Mouse (Mus musculus) A20 (cell line): ENCODE measurements around the gene Aoah.

ENCODE experiments used
- DNase-seq: peaks from one replicate; pipeline ENCODE4 v3.0.0-alpha.2; 2011; ENCODE audit warnings: low read depth, low spot score

Aoah gene

DNA sequence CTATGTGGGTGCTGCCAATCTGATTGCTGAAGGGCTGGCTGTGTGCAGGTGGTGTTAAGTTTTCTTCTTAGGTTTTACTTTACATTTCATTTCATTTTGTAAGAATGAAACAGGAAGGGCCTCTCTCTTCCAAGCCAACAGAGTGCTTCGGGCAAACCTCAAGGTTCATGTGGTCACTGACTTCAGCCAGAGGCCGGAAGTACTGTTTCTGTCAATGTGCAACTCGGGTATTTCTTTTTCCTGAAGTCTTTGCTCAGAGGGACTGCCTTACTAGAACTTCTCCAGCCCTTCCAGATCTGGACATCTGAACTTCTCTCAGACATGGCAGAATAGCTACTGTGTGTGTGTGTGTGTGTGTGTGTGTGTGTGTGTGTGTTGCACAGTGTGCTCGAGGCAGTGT, at the start of gene Aoah:
Gene Aoah (plus strand): TSS at position 213 of the 400 bp plus-strand sequence.
- peak; percentile 36 for DNase-seq

DNA sequence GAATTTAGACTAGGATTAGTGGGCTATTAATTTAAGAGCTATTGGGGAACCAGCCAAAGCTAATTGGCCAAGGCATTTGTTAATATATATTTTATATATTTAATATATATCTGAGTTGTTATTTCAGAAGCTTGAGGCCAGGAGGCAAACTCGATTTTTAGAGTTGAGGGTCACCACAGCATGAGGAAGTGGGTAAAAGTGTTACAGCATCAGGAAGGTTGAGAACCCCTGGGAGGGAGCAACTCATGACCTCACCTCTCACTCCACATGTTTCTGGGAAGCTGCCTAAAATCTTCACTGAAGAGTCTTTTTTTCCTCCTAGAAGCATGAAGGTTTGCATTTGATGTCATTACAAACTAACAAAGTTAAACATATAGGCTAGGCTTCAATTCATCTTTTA, 39.1 kb upstream of the Aoah start:
- DNase-seq = no peak

DNA sequence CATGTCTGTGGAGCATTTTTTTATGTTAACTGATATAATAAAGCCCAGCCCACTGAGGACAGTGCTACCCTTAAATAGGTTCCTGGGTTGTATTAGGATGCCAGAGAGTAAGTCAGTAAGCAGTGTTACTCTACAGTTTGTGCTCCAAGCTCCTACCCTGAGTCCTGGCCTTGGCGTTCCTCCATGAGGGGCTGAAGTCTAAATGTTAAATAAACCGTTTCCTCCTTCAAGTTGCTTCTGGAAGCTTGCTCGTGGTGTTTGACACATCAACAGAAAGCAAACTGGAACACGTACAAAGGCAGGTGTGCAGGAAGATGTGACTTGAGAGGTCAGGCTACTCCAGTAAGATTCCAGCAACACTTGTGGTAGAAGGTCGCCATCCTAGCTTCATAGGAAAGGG, 10.3 kb upstream of the Aoah start:
- DNase-seq = no peak

DNA sequence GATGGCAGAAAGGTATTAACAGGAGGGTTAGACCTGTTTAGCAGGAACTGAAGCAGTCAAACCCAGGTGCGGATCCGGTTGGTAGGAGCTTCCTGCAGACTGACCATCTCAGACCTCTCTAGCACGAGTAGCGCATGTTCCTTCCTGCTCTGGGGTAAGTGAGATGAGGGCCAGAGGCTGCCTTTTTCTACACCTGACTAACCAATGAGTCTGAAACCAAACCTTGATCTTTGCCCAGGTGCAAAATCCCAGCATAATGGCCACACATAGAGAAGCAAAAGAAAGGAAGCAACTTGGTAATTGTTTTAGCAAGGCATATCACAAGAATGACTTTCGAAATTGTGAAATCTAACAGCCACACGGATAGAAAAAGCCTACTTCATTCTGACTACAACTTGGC, 9.9 kb upstream of the Aoah start:
- no peak for DNase-seq

DNA sequence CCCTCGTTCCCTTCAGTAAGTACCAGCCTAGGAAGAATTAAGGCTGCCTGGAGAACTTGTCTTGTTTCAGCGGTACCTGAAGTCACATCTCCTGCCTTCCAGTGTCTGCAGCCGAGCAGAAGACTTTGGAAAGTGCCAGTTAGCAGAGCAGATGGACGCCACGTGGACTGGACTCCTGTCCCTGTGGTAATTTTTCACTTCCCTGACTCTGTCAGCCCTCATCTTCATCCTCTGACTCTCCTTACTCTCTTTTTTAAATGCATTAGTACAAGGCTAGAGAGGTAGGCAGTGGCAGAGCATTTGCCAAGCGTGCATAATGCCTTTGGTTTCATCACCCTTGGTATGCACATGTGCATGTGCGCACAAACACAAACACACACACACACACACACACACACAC, 8.0 kb upstream of the Aoah start:
- no peak for DNase-seq

DNA sequence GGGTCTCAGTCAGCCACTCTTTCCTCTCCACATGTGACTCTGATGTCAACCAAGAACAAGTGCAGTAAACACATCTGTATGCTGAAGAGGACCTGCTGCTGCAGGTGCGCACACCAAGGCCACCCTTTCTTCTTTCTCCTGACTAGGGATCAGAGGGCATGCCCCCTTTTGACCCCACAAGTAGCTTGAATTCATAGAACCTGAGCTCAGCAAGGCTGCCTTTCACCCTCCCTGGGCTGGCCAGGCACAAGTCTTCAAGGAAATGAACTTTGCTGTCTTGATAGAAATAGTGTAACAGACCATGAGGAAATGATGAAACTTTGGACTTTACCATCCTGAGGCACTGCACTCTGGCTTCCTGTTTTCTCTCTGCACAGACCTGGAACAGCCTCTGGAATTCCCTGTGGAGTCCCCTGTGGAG, 7.1 kb upstream of the Aoah start:
- DNase-seq = no peak

DNA sequence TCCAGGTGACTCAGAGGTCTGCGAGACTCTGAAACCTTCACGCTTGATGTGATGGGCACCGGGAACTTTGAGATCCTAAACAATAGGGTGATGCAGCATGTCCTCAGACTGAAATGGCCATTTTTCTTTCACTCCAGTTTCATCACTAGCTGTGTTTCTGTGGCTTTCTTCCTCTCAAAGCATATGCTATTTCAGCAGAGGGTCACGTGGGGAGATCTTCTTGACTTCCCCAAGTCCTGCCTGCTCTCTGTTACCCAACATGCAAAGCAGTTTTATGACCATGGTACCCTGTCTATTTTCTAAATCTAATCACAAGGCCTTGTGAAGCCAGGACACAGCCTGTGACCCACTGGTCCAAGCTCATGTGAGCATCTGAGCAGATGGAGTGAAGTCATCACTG, 6.0 kb upstream of the Aoah start:
- DNase-seq = no peak

DNA sequence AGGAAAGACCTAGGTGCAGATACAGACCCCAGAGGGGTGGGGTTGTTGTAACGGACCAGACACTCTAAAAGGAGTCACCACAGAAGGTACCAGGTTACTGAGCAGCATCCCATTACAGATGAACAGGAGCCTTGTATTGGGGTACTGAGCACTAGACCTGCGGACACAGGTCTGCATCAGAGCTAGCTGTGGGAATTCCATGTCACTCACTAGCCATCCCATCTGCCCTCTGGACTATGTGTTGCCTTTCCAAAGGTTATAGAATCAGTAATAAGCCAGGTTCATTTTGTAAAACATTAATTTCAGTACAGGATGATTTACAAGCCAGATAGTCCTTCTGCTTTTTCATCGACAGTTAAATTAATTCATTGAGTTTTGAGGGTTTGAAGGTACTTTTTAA, 2.7 kb downstream of the Aoah start:
- no peak for DNase-seq

DNA sequence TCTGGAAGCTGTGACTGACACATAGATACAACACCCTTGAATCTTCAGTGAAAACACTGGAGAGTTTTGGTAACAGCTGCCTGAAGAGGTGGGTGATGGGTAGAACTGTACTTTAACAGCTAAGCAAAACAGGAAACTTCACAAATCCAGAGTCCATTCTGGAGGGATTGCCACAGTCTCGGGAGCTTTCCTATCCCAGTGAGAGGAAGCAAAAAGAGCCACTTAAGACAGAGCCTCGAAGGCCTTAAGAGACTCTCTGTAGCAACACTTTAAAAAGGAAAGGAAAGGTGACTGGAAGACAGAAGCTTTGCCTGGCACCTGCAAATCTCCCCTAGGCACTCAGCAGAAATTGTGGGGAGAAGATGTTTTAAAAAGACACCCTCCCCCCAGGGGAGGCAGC, 4.6 kb downstream of the Aoah start:
- no peak for DNase-seq

DNA sequence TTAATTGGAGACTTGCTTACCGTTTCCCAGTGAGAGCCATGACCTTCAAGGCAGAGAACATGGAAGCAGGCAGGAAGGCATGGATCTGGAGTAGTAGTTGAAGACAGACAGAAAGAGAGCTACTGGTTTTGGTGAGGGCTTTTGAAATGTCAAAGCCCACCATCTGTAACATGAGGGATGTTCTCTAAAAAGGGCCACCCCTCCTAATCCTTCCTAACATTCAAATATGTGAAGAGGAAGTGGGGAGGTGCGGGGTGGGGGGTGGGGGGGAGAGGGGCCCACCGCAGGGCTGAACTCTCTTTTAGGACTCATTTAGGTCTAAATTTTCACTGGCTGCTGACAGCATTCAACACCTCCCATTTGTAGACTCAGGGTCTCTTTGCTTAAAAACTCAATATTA, 5.9 kb downstream of the Aoah start:
- DNase-seq = no peak

DNA sequence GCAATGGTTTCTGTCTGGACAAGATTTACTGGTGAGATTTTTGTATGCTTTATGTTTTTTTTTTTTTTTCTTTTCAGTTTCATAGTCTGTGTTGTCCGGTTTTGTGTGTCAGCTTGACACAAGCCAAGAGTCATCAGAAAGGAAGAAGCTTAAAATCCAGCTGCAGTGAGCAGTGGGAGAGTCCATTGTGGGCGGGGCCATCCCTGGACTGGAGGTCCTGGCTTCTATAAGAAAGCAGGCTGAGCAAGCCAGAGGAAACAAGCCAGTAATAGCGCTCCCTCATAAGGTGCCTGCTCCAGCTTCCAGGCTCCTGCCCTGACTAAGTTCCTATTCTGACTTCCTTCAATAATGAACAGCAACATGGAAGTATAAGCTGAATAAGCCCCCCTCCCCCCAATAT, 6.7 kb downstream of the Aoah start:
- no peak for DNase-seq

DNA sequence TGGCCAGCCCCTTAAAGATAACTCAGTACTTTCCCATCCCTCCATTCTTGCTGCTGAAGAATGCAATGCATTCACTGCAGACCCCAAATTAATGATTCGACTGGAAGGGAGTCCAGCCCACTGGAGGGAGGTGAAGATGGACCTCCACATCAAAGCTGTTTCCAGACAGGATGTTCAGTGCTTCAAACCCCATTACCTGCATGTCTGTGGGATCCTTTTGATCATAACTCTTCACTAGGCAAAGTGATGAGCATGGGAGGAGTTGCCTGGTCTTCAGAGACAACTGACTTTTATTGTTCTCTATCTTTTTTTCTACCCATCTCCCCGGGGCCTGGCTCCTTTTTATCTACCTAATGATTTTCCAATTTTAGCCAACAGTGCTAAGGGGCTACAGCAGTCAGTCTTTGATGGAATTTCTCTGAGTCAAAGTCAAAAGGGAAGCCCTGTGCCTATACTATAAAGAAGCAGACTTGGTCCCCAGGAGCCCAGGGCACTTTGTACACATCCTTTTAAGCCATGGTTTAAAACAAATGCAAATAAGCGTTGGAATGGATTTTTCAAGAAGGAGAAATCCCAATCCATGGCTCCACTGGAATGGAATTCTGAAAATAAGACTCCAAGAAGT, 18.0 kb downstream of the Aoah start:
- no peak for DNase-seq

DNA sequence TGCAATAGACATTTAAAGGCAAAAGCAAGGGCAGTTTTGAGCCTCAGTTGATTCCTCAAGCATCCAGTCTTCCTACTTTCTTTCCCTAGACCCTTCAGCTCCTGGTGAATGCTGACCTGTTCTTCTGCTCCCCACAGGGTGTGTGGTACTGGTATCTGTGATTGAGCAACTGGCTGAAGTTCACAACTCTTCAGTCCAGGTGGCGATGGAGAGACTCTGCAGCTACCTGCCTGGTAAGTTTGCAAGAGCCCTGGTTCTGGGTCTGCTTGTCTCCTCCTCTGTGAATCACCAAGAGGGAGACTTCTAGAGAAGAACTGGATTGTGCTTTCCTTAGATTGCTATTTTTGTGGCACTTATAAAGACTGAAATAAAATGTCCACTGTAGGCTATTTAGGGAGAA, 22.5 kb downstream of the Aoah start:
- DNase-seq = no peak

DNA sequence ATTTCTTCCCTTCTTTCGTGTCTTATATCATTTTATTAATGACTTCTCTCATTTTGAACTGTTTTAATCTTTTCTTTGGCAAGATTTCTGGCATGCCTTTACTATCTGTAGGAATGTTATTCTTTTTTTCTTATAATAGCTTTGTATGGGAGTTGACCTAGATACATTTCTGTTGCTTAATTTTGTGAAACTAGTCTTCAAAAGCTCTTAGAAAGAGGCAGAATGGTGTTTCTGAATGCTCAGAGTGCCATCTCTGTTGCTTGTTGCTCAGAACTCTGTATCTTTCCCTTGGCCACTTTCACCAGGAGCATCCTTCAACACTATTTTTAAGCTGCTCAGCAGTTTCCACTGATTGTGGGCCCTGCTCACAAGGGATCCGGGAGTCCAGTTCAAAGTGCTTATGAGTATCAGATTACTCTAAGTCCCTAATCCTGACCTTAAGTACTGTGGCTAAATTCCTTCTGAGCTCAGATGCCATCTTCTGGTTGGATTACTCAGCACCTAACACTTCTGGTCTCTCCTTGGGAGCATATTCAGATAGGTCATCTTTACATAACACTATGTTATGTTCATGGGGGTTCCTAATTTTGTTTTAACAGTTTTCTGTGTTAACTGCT, 26.9 kb downstream of the Aoah start:
- no peak for DNase-seq

DNA sequence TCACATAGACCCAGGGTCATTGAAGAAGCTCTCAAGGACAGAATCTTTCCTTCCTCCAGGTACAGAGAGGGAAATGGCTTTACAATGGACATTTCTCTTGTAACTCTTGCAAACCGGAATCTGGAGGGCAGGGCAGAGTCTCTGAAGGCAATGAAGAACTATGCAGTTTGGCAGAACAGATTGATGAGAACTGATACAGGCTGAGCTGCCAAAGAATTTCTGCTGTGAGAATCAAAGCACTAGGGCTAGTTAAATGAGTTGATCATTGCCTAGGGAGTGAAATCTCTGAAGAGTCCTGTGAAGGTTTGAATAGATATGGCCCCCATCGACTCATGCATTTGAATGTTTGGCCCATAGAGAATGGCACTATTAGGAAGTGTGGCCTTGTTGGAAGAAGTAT, 34.8 kb downstream of the Aoah start:
- no peak for DNase-seq

DNA sequence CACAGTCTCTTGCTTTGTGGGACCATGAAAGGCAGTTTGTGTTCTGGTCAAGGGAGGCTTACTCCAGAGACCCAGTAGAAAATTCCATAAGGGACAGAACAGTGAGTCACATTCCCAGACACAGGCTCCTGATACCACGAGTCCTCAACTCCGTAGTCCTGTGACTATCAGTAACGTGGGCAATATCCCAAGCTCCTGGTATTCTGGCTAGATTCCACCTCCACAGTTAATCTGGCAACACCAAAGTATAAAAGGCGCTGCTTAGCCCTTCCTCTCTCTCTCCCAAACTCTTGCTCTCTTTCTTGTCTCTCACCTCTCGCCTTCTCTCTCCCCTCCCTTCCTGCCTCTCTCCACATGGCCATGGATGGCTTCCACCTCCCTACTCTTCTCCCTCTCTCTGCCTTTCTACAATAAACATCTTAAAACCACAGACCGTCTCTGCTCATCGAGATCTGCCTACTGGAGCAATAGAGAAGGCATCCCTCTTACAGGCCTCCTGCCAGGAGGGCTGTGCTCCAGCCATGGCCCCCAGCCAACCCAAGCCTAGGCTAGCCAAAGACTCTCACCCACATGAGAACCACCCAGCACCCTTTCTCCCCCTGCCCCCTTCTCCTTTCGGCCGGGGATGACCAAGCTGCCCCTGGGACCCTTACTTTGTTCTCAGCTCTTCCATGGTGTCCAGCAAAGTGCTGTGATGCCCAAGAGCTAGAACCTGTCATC, 35.4 kb downstream of the Aoah start:
- no peak for DNase-seq

DNA sequence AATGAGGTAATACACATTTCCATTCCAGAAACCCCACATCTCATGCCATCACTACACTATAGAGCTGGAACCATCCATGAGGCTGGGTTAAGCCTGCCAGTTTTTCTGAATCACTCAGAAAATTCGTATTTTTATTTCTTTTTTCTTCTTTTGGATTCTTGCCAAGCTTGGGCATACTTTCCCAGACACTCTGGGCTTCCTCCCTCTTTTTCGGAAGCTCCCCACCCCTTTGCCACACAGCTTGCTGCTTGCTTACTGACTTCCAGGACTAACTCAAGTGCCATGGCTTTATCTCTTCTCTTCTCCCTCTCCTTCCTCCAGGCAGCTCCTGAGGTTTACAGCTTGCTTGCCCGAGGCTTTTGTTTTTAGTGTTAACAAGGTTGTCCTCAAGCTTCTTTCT, 62.0 kb downstream of the Aoah start:
- no peak for DNase-seq

DNA sequence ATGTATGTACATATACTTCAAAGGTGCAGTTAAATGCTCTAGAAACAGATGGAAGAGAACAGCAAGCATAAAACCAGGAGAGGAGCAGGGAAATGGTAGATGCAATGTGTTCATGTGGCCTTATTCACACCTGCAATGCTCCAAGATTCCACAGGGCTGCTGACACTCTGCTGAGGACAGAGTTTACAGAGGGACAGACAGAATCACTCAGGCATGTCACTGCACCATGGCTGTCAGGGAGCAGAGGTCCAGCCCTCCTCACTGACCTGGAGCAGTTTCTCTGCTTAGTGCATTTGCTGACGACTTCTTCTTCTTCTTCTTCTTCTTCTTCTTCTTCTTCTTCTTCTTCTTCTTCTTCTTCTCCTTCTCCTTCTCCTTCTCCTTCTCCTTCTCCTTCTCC, 105.5 kb downstream of the Aoah start:
- DNase-seq = no peak

DNA sequence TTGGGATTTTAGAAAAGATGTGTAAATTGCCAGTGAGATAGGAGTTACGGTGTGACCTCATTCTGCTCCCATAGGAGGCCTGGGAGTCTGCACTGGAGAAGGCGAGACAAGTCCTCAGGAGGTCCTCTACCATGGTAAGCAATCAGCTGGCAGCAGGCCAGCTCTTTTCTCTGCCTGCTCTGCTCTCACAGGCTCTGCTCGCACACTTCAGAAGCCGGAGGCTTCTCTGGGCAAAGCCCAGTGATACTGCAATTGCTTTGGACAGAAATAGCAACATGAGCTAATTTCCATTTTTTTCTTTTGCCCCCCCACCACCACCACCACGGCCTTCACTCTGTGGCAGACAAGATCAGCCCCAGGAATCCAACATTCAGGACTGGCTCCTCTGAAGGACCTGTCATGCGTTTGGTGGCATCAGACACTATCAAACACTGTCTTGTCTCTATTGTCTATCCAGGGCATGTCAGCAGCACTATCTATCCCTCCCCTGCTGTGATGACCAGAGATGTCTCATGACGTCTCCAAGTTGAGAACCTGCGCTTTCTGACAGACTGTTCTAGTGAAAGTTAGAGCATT, 106.6 kb downstream of the Aoah start:
- no peak for DNase-seq

DNA sequence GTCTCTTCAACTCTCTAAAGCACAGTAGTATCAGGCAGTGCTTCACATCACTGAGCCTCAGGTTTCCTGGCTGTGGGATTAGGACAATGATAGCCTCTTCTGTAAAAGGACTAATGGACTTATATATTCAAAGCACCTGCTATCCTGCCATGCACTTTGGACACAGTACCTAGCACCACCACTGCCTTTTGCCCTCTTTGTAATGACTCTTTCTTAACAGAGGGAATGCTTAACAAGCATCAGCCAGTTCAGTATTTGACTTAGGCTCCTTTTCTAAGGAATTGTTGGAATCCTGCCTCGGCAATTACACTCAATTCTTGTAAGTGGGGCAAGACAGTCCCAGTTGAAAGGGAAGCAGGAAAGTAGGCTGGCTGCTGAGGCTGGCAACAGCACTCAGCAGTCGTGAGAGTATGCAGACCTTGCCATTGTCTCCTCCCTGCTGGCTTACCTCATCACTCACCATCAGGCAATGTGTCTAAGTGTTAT, 107.1 kb downstream of the Aoah start:
- DNase-seq = no peak

DNA sequence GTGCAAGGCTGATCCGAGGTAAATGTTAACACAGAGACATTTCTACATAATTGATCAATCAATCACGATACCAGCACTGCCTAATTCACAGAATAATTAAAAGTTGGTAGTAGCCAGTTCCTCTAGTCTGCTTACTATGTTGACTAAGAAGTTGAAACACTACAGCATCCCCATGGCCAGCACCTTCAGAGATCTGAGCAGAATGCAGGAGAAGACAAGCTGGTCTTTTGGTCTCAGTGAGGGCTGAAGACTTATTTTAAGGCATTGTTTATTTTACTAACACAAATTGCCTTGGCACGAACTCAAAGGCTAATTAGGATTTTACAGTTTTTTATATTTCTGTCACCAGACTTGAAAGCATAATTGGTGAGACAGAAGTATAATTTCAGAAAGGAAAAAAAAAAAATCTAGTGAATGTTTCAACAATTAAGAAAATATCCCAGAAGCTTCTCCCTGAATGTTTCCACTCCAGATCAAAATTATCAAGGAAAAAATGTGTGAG, 107.8 kb downstream of the Aoah start:
- DNase-seq = no peak

DNA sequence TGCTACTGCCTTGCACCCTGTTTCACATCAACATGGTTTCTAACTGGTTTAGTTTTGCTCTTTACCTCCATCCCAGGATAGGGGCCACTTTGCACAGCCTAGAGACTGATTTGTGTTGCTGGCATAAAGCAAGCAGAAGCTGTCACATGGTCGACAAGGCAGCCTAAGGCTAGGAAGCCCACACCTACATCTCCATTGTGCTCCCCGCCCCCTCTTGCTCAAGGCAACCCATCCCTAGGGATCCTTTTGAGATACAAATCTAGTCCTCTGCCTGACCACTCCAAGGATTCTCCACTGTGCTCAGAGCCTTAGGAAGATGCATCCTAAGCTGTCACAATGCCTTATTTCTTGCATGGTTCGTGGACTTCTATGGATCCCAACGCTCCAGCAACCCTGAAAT, 110.2 kb downstream of the Aoah start:
- no peak for DNase-seq

DNA sequence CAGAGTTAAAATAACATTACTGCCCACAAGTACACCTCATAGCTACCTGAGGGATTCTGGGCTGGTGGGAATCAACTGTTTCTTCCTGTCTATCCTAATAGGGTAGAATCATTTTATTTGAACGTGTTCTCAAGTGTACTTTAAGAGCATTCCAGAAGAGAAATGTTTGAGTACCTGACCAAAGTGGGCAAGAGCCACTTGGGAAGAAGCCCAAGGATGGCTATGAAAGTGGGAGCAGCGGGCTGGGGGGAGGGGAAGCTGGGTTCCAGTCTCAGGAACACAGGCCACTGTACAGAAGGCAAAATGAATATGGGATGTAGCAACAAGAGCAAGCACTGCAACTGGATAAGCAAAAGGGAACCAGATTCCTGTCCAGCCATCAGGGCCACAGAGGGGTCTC, 111.3 kb downstream of the Aoah start:
- DNase-seq = no peak
